Mouse (Mus musculus) stomach, postnatal 0 days (tissue): ENCODE measurements around the gene Mas1. TPM values are rescaled to one million over a fixed set of nuclear protein-coding genes. Genes with fewer than 3 reads are reported as not detected.

Source experiments
- ATAC-seq: fragments of 200-750 bp; cut with Nextera tagmentation; 2 replicates; pipeline ENCODE4 v1.8.0; 2017; ENCODE audit not compliant: low FRiP score, low TSS enrichment
- DNase-seq: peaks from one replicate; pipeline ENCODE4 v3.0.0-alpha.2; 2016; ENCODE audit warnings: low spot score
- H3K27ac ChIP-seq: fragments of 300-500 bp; sonication (generic); replicated peaks from 2 replicates; pipeline ENCODE4 v1.5.1; 2014; ENCODE audit warnings: mild to moderate bottlenecking, control low read depth
- H3K27me3 ChIP-seq: fragments of 300-500 bp; sonication (generic); 2 replicates; pipeline ENCODE4 v1.6.1; 2014; ENCODE audit warnings: low read length; ENCODE audit not compliant: control insufficient read depth, insufficient read depth
- H3K36me3 ChIP-seq: fragments of 300-500 bp; sonication (generic); 2 replicates; pipeline ENCODE4 v1.6.1; 2014; ENCODE audit warnings: low read length, mixed read lengths; ENCODE audit not compliant: control insufficient read depth, insufficient read depth
- H3K4me1 ChIP-seq: fragments of 300-500 bp; sonication (generic); replicated peaks from 2 replicates; pipeline ENCODE4 v1.6.1; 2014; ENCODE audit warnings: antibody characterized with exemption; ENCODE audit not compliant: control insufficient read depth, insufficient read depth
- H3K4me2 ChIP-seq: fragments of 300-500 bp; sonication (generic); replicated peaks from 2 replicates; pipeline ENCODE4 v1.6.1; 2014; ENCODE audit warnings: low read depth, mild to moderate bottlenecking, control low read depth, moderate library complexity
- H3K4me3 ChIP-seq: fragments of 300-500 bp; sonication (generic); 2 replicates; pipeline ENCODE4 v1.5.1; 2014; ENCODE audit warnings: low read depth, low read length, control low read depth
- H3K9ac ChIP-seq: fragments of 300-500 bp; sonication (generic); 2 replicates; pipeline ENCODE4 v1.6.1; 2014; ENCODE audit warnings: mild to moderate bottlenecking, low read length, control low read depth, mixed read lengths
- H3K9me3 ChIP-seq: fragments of 300-500 bp; sonication (generic); 2 replicates; pipeline ENCODE4 v1.6.1; 2016; ENCODE audit warnings: low read length; ENCODE audit not compliant: control insufficient read depth
- CTCF ChIP-seq: IDR thresholded peaks from 2 replicates; pipeline ENCODE4 v1.5.1; 2016; ENCODE audit warnings: antibody characterized with exemption, low read depth, mild to moderate bottlenecking, moderate library complexity
- EP300 ChIP-seq: optimal IDR thresholded peaks from 2 replicates; pipeline ENCODE3; 2016; ENCODE audit warnings: antibody characterized with exemption
- WGBS: fragments of 180-500 bp; shearing (Covaris S2); extraction: QIAGEN DNeasy Blood & Tissue Kit; methylation state at CpG from one replicate; pipeline ENCODE4 v1.1.7; 2014; 5-methylcytosine and 5-hydroxymethylcytosine counted together
- polyA plus RNA-seq: library from polyadenylated mRNA; unstranded; fragments of >200 nt; fragmentation: Nextera tagmentation; extraction: Ambion mirVana; gene quantifications from 2 replicates; pipeline ENCODE4 v1.2.1, GENCODE M21; 2015

Mas1 gene
- polyA plus RNA-seq, 1 experiment from 2014 or later: 0.12 TPM

DNA sequence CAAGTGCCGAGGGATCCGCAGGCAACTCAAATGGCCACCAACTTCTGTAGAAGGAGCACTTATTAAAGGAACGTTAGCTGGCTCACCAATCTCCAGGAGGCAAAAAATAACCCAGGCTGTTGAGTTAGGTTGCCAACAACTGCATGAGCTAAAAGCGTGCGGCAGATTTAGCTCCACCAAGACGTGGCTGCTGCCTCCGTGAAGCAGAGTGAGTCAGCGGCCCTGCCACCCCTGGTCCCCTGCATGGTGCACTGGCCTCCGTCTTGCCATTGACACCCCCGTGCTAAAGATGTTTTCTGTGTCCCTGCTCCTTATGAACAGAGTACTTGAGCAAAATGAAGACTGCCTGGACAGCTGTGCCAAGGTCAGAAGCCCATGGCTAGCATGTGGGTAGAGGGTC is 1.1 kb downstream of the Mas1 start:
- 83% methylated on average over 10 of the region's 10 CpGs for WGBS
- no peak overlapping the region for H3K4me2 ChIP-seq
- H3K9me3 ChIP-seq: no peaks in the 10 kb centered on the region
- no peaks in the 10 kb centered on the region for H3K4me1 ChIP-seq
- H3K27me3 ChIP-seq: no peaks in the 10 kb centered on the region
- DNase-seq: no peak
- TF ChIP-seq EP300 (no peak), CTCF (no peak)
- H3K9ac ChIP-seq: no peak overlapping the region
- ATAC-seq: no peak
- H3K4me3 ChIP-seq: no peak overlapping the region
- no peaks in the 10 kb centered on the region for H3K36me3 ChIP-seq
- H3K27ac ChIP-seq: no peak overlapping the region

GRCm38 (mm10) chr17:12865407-12865806 is 2.5 kb downstream of the Mas1 start:
- 52% methylated on average over 3 of the region's 3 CpGs for WGBS
- no peaks in the 10 kb centered on the region for H3K36me3 ChIP-seq
- H3K9ac ChIP-seq: no peak overlapping the region
- H3K9me3 ChIP-seq: no peaks in the 10 kb centered on the region
- ATAC-seq: no peak
- no peak overlapping the region for H3K27ac ChIP-seq
- no peak overlapping the region for H3K4me2 ChIP-seq
- H3K4me1 ChIP-seq: no peaks in the 10 kb centered on the region
- TF ChIP-seq EP300 (no peak), CTCF (no peak)
- no peaks in the 10 kb centered on the region for H3K27me3 ChIP-seq
- H3K4me3 ChIP-seq: no peak overlapping the region
- no peak for DNase-seq

DNA sequence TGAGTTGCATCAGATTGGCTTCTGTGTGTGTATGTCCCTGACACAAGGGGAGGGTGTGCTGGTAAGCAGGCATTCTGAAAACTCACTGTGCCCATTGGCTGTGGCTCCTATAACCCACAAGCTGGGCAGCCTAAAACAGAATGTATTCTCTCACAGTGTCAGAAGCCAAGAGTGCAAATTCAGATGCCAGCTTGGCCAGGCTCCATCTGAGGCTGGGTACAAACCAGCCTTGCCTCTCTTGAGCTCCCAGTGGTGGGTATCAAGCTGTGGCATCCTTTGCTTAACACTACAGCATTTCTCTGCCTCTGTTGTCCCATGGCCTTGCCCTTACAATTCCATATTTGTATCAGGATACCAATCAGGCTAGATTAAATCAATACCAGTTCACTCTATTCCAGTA is 3.8 kb downstream of the Mas1 start:
- no peak overlapping the region for H3K27ac ChIP-seq

GRCm38 (mm10) chr17:12859006-12859520 is 8.9 kb downstream of the Mas1 start:
- no peak overlapping the region for H3K9ac ChIP-seq
- ATAC-seq: no peak
- no peaks in the 10 kb centered on the region for H3K27me3 ChIP-seq
- H3K36me3 ChIP-seq: no peaks in the 10 kb centered on the region
- no peaks in the 10 kb centered on the region for H3K4me1 ChIP-seq
- H3K9me3 ChIP-seq: no peaks in the 10 kb centered on the region
- TF ChIP-seq EP300 (no peak), CTCF (no peak)
- no peak overlapping the region for H3K4me3 ChIP-seq
- H3K27ac ChIP-seq: no peak overlapping the region
- no peak overlapping the region for H3K4me2 ChIP-seq
- DNase-seq: no peak
- WGBS: 57% methylated on average over 8 of the region's 8 CpGs

More for the DNA sequence above, 3.8 kb downstream of the Mas1 start:
- Histone ChIP-seq H3K4me3 (no peak overlapping the region), H3K9ac (no peak overlapping the region), H3K27me3 (no peaks in the 10 kb centered on the region), H3K4me2 (no peak overlapping the region), H3K9me3 (no peaks in the 10 kb centered on the region), H3K36me3 (no peaks in the 10 kb centered on the region), H3K4me1 (no peaks in the 10 kb centered on the region)
- no peak for DNase-seq
- TF ChIP-seq EP300 (no peak), CTCF (no peak)
- no peak for ATAC-seq

GRCm38 (mm10) chr17:12858072-12858471 is 9.9 kb downstream of the Mas1 start:
- TF ChIP-seq EP300 (no peak), CTCF (peak; percentile 66)
- DNase-seq (no peak), ATAC-seq (no peak)
- H3K9me3 ChIP-seq: no peaks in the 10 kb centered on the region
- 48% methylated on average over 4 of the region's 4 CpGs for WGBS
- no peaks in the 10 kb centered on the region for H3K36me3 ChIP-seq
- no peak overlapping the region for H3K4me3 ChIP-seq
- H3K9ac ChIP-seq: no peak overlapping the region
- H3K27me3 ChIP-seq: no peaks in the 10 kb centered on the region
- no peak overlapping the region for H3K27ac ChIP-seq
- no peak overlapping the region for H3K4me2 ChIP-seq
- no peaks in the 10 kb centered on the region for H3K4me1 ChIP-seq

GRCm38 (mm10) chr17:12857395-12857794 is 10.5 kb downstream of the Mas1 start:
- Histone ChIP-seq H3K27me3 (no peaks in the 10 kb centered on the region), H3K9ac (no peak overlapping the region)

More at GRCm38 (mm10) chr17:12857395-12857794, 10.5 kb downstream of the Mas1 start:
- TF ChIP-seq CTCF (no peak), EP300 (no peak)
- no peak for DNase-seq
- H3K4me3 ChIP-seq: no peak overlapping the region
- H3K27ac ChIP-seq: no peak overlapping the region
- 27% methylated on average over 3 of the region's 3 CpGs for WGBS
- no peak overlapping the region for H3K4me2 ChIP-seq
- no peaks in the 10 kb centered on the region for H3K36me3 ChIP-seq
- no peaks in the 10 kb centered on the region for H3K9me3 ChIP-seq
- ATAC-seq: no peak
- no peaks in the 10 kb centered on the region for H3K4me1 ChIP-seq
